Mouse (Mus musculus) embryonic facial prominence, embryonic 11.5 days (tissue): ENCODE measurements around the gene Ppp1r12a. TPM values are rescaled to one million over a fixed set of nuclear protein-coding genes. Genes with fewer than 3 reads are reported as not detected.
A peak's percentile ranks its signal among the peaks of the same experiment; 100 is the strongest.

Experiments
- ATAC-seq: fragments of 200-750 bp; cut with Nextera tagmentation; replicated peaks from 2 replicates; pipeline ENCODE4 v1.8.0; 2017; ENCODE audit warnings: low read depth; ENCODE audit not compliant: insufficient number of reproducible peaks, low FRiP score, low TSS enrichment
- DNase-seq: peaks from one replicate; pipeline ENCODE4 v3.0.0-alpha.2; 2015; ENCODE audit warnings: low spot score
- H3K27ac ChIP-seq: fragments of 300-500 bp; sonication (generic); replicated peaks from 2 replicates; pipeline ENCODE4 v1.5.1; 2014; ENCODE audit warnings: mild to moderate bottlenecking, low read depth, low read length, control low read depth
- H3K27me3 ChIP-seq: fragments of 300-500 bp; sonication (generic); 2 replicates; pipeline ENCODE4 v1.6.1; 2014; ENCODE audit warnings: mild to moderate bottlenecking, low read length, moderate library complexity, mixed read lengths; ENCODE audit not compliant: control insufficient read depth, insufficient read depth
- H3K36me3 ChIP-seq: fragments of 300-500 bp; sonication (generic); replicated peaks from 2 replicates; pipeline ENCODE4 v1.6.1; 2014; ENCODE audit warnings: low read depth, mild to moderate bottlenecking, low read length, moderate library complexity, mixed read lengths; ENCODE audit not compliant: control insufficient read depth, insufficient read depth
- H3K4me1 ChIP-seq: fragments of 300-500 bp; sonication (generic); 2 replicates; pipeline ENCODE4 v1.6.1; 2014; ENCODE audit warnings: low read length, mixed read lengths; ENCODE audit not compliant: control insufficient read depth, insufficient read depth
- H3K4me2 ChIP-seq: fragments of 300-500 bp; sonication (generic); 2 replicates; pipeline ENCODE4 v1.6.1; 2014; ENCODE audit warnings: low read depth, mild to moderate bottlenecking, control low read depth, low read length, moderate library complexity
- H3K4me3 ChIP-seq: fragments of 300-500 bp; sonication (generic); 2 replicates; pipeline ENCODE4 v1.5.1; 2014; ENCODE audit warnings: low read depth, low read length, control low read depth
- H3K9ac ChIP-seq: fragments of 300-500 bp; sonication (generic); replicated peaks from 2 replicates; pipeline ENCODE4 v1.6.1; 2014; ENCODE audit warnings: mild to moderate bottlenecking, control low read depth, low read length
- H3K9me3 ChIP-seq: fragments of 300-500 bp; sonication (generic); replicated peaks from 2 replicates; pipeline ENCODE4 v1.6.1; 2016; ENCODE audit warnings: mild to moderate bottlenecking, low read length, inconsistent platforms, mixed read lengths; ENCODE audit not compliant: control insufficient read depth
- WGBS: fragments of 180-500 bp; shearing (Covaris S2); extraction: QIAGEN DNeasy Blood & Tissue Kit; methylation state at CpG from one replicate; pipeline ENCODE4 v1.1.7; 2014; 5-methylcytosine and 5-hydroxymethylcytosine counted together
- polyA plus RNA-seq: library from polyadenylated mRNA; unstranded; fragments of >200 nt; fragmentation: Nextera tagmentation; extraction: Ambion mirVana; gene quantifications from 2 replicates; pipeline ENCODE4 v1.2.1, GENCODE M21; 2014

The Ppp1r12a gene
- polyA plus RNA-seq, 1 experiment from 2014 or later, result 79.5 TPM

DNA sequence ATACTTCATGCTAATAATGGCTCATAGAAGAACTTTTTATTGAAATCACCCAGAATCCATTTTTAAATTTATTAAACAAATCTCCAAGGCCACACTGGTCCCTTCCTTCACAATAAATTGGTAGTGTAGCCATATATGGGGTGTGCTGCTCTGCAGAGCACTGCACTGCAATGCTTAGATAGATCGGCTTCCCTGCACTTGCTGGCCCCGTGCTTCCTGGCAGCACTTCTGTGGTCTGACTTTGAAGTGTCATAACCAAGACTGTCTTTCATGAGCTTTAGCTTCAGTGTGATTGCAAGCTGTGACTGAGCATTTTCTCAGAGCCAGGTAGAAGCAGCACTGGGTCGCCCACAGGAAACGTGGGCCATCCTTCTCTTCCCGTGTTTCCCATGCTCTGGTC is 5.8 kb downstream of the Ppp1r12a start:
- DNase-seq (no peak), ATAC-seq (no peak)
- no peaks in the 10 kb centered on the region for H3K9me3 ChIP-seq
- no peaks in the 10 kb centered on the region for H3K4me1 ChIP-seq
- no peak overlapping the region for H3K27ac ChIP-seq
- no peak overlapping the region for H3K4me3 ChIP-seq
- H3K4me2 ChIP-seq, result no peak overlapping the region
- H3K9ac ChIP-seq, result no peak overlapping the region
- no peaks in the 10 kb centered on the region for H3K27me3 ChIP-seq
- no peaks in the 10 kb centered on the region for H3K36me3 ChIP-seq
- WGBS, result 92% methylated on average over 5 of the region's 5 CpGs

DNA sequence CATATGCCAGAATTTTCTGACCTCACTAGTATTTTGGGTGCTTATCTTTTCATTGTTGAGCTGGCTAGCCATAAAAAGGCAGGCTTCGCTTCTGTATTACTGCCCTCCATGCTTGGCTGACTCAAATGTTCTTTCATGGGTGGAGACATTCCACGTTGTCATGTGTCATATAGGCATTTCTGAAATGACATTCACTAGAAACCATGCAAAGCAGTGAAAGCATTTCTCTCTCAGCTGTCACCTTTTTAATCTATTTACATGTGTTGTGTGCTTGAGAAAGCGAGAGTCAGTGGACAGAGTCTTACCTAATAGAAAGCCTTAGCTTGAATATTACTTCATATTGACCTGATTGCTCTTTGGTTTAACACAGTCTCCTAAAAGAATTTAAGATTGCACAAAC is 8.8 kb downstream of the Ppp1r12a start:
- ATAC-seq (no peak), DNase-seq (no peak)
- Histone ChIP-seq H3K27ac (no peak overlapping the region), H3K4me3 (no peak overlapping the region), H3K36me3 (no peaks in the 10 kb centered on the region), H3K9ac (no peak overlapping the region), H3K9me3 (no peaks in the 10 kb centered on the region), H3K4me2 (no peak overlapping the region), H3K4me1 (no peaks in the 10 kb centered on the region), H3K27me3 (no peaks in the 10 kb centered on the region)
- WGBS, result 79% methylated on average over 3 of the region's 3 CpGs

DNA sequence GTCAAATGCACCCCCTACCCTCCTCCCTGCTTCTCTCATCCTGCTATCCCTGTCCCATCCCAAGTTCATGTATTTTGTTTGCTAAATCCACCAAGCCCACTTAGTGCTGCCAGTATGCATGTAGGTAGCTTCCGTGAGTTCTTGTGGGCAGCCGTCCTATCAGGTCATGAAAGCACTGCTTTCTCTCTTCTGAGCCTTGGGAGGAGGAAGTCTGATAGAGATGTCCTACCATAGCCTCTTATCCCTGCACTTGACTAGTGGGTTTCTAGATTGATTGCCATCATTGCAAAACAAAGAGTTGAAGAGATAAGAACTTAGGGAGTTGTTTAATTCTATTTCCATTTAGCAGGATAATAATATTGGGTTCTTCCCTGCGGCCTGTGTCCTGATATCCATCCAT is 9.6 kb downstream of the Ppp1r12a start:
- no peak for ATAC-seq
- Histone ChIP-seq H3K4me3 (no peak overlapping the region), H3K4me1 (no peaks in the 10 kb centered on the region), H3K27me3 (no peaks in the 10 kb centered on the region), H3K36me3 (no peaks in the 10 kb centered on the region), H3K4me2 (no peak overlapping the region), H3K9me3 (no peaks in the 10 kb centered on the region), H3K27ac (no peak overlapping the region), H3K9ac (no peak overlapping the region)
- 80% methylated on average over 3 of the region's 3 CpGs for WGBS
- no peak for DNase-seq

DNA sequence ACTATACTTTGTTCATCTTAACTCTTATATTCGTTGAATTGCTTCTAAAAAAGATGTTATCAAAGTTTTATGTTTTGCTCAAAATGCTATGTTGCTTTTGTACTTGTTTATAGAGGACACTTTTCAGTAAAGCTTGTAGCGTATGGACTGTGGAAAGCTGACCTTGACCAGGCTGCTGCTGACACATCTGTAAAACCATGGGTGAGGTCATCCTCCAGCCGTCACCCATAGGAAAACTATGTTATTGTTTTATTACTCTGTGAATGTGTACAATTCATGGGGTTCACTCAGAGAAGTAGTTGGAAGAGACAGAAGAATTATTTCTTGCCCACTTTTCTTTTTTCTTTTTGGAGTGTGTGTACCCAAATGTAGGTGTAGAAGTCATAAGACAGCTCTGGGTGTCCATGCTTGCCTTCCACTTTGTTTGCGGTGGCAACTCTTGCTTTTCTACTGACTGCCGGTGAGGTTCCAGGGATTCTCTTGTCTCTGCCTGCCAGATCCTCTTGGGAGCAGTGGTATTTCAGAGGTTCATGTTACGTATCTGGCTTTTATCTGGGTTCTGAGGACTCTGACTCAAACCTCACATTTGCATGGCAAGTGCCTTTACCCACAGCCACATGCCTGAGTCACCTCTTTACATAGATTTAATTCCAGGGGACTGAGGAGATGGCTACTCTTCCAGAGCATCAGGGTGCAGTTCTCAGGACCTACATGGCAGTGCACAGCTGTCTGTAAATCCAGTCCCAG is 11.0 kb downstream of the Ppp1r12a start:
- no peak for ATAC-seq
- Histone ChIP-seq H3K4me3 (no peak overlapping the region), H3K9me3 (no peaks in the 10 kb centered on the region)

DNA sequence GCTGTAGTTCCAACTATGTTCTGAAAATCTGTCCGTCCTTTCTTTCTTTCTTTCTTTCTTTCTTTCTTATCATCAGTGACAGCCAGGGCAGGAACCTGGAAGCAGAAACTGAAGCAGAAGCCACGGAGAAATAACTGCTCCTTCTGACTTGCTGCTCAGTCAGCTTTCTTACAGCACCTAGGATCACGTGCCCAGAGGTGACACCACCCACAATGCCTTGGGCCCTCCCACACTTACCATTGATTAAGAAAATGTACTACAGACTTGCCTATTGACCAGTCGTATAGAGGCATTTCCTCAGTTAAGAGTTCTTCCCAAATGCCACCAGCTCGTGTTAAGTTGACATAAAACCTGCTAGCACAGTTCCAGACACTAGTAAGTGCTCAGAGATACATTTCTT is 12.1 kb downstream of the Ppp1r12a start:
- WGBS, result 77% methylated on average over 5 of the region's 5 CpGs
- DNase-seq, result no peak
- Histone ChIP-seq H3K4me2 (no peak overlapping the region), H3K27me3 (no peaks in the 10 kb centered on the region), H3K27ac (no peak overlapping the region), H3K9me3 (no peaks in the 10 kb centered on the region), H3K4me3 (no peak overlapping the region), H3K4me1 (no peaks in the 10 kb centered on the region), H3K36me3 (no peaks in the 10 kb centered on the region), H3K9ac (no peak overlapping the region)
- no peak for ATAC-seq

More for the DNA sequence above, 11.0 kb downstream of the Ppp1r12a start:
- DNase-seq, result peak; percentile 11
- no peak overlapping the region; the same call in 1 of the 2 replicates for H3K4me2 ChIP-seq
- no peaks in the 10 kb centered on the region for H3K27me3 ChIP-seq
- H3K9ac ChIP-seq, result no peak overlapping the region
- H3K4me1 ChIP-seq, result no peaks in the 10 kb centered on the region
- H3K36me3 ChIP-seq, result no peaks in the 10 kb centered on the region
- WGBS, result 55% methylated on average over 6 of the region's 6 CpGs
- no peak overlapping the region for H3K27ac ChIP-seq

DNA sequence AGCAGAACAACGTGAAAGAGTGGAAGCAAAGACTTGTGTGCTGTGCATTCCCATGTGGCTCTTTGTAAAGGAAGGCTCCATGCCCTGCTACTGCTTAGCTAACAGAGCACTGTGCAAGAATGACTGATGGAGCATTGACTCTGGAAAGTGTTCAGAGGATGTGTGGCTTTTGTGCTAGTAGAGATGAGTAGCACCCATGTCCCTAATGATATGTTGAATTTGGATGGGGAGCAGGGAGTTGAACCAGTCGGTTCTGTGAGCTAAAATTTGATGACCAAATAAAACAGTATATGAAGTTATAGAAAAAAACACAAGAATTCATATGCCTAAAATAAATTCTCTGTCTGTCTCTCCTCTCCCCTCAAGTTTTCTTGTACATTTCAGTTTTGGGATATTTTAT is 13.9 kb downstream of the Ppp1r12a start:
- ATAC-seq (0 out of 2 replicates have a peak, but pooled peaks have one; percentile 34), DNase-seq (no peak)
- Histone ChIP-seq H3K9me3 (no peaks in the 10 kb centered on the region), H3K4me2 (no peak overlapping the region), H3K9ac (no peak overlapping the region), H3K36me3 (no peaks in the 10 kb centered on the region), H3K4me1 (no peaks in the 10 kb centered on the region), H3K27me3 (no peaks in the 10 kb centered on the region), H3K27ac (no peak overlapping the region), H3K4me3 (no peak overlapping the region)
- WGBS, result 82% methylated on average over 2 of the region's 2 CpGs

DNA sequence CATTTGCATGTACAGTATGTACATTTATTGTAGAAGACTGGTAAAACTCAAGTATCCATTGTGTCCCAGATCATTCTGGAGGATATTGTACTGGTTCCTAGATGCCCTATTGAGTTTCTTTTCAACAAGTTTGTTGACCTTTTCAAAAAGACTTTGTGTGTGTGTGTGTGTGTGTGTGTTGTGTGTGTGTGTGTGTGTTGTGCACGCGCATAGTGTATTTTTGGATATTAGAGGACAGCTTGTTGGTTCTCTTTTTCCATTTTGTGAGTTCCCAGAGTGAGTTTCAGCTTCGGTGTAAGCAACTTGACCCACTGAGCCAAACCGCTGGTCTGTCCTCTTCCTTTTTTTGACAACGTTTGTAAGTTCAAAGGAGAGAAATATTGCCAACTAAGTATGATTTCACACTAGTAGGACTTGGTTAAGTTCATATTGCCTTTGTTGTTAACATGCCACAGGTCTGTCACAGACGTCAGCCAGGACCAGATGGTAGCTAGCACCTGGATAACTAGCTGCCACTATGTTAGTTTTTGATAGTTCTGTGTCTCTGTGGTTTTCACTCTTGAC is 16.4 kb downstream of the Ppp1r12a start:
- no peaks in the 10 kb centered on the region for H3K36me3 ChIP-seq
- H3K9me3 ChIP-seq, result no peaks in the 10 kb centered on the region
- ATAC-seq (no peak), DNase-seq (no peak)
- H3K4me2 ChIP-seq, result no peak overlapping the region
- H3K4me3 ChIP-seq, result no peak overlapping the region
- 88% methylated on average over 6 of the region's 6 CpGs for WGBS
- H3K4me1 ChIP-seq, result no peaks in the 10 kb centered on the region
- no peak overlapping the region for H3K27ac ChIP-seq
- H3K9ac ChIP-seq, result no peak overlapping the region
- H3K27me3 ChIP-seq, result no peaks in the 10 kb centered on the region

DNA sequence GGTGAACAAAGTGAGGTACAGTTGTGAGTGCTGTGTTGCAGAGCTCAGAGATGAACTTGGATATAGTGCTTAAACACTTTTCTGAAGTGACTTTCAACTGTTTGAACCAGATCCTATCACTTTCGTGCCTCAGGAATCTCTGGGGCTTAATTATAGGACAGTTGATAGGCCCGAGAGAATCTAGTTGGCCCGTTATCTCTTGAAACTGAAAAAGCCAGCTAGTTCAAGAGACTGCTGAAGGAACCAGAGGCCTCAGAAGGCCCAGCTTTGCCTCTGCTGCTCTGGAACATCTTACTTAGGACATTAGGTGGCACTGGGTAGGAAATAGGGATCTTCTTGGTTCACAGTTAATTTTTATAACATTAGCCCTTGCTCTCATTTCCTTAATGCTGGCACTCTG is 17.4 kb downstream of the Ppp1r12a start:
- no peak overlapping the region for H3K27ac ChIP-seq
- no peak overlapping the region for H3K9ac ChIP-seq
- H3K36me3 ChIP-seq, result no peaks in the 10 kb centered on the region
- H3K9me3 ChIP-seq, result no peaks in the 10 kb centered on the region
- ATAC-seq, result no peak
- H3K4me3 ChIP-seq, result no peak overlapping the region
- no peaks in the 10 kb centered on the region for H3K27me3 ChIP-seq
- DNase-seq, result no peak
- no peak overlapping the region for H3K4me2 ChIP-seq
- 57% methylated on average over 3 of the region's 3 CpGs for WGBS
- no peaks in the 10 kb centered on the region for H3K4me1 ChIP-seq
